Mouse (Mus musculus) liver, adult 2 months (tissue): ENCODE measurements around the gene Foxo1.

ENCODE experiments used
- CTCF ChIP-seq: fragments of 200-500 bp; IDR thresholded peaks from 2 replicates; pipeline ENCODE4 v1.5.1; 2011; ENCODE audit warnings: low read depth, low read length, control low read depth
- POLR2A ChIP-seq: fragments of 200-500 bp; IDR thresholded peaks from 2 replicates; pipeline ENCODE4 v1.6.1; 2011; ENCODE audit warnings: low read length, control low read depth; ENCODE audit not compliant: insufficient read depth; ENCODE audit errors: extremely low read depth

DNA sequence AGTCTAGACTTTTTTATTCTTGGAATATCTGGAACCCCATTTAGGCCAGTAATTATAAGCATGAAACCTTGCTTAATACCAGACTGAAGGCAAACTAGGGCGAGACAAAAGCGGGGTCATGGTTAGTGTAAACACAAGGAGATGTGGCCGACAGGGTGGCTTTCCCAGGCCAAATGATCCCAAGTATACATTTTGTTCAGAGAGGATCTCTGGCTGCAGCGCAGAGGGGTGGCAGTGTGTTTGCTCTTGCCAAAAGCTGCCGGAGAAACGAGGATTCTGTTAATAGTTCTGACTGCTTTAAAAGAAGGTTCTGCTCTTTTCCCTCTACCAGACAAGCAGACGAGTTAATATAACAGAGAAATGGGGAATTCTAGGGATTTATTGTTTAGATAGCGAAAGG, 82.5 kb downstream of the Foxo1 start:
- TF ChIP-seq CTCF (no peak), POLR2A (no peak)
